Mouse (Mus musculus) heart, postnatal 4 days (tissue): ENCODE data around the gene Fn1. TPM values are rescaled to one million over a fixed set of nuclear protein-coding genes. Genes with fewer than 3 reads are reported as not detected.

Source experiments
- DNase-seq: peaks from one replicate; pipeline ENCODE4 v3.0.0; 2021
- total RNA-seq, 2 experiments: library from RNA; stranded (reverse); gene quantifications; 2 replicates each; pipeline ENCODE4 v1.2.3; 2021

Fn1 gene
- total RNA-seq, 2 experiments from 2014 or later = 515 to 516 TPM

DNA sequence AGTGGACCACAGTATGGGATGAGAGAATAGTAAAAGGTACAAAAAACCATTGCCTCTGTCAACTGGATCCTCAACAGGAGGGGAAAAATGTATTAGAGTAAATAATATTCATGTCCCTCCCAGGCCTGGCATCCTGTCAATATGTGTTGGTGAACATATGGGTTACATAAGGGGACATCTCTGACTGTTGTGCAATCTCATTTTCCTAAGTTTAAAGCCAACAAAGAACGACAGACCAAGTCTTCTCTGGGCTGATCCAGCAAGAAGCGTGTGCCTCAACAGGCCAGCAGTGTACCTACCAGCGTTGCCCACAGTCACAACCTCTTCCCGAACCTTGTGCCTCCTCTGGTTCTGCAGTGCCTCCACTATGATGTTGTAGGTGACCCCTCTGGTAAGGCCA, 57.6 kb downstream of the Fn1 start:
- DNase-seq = no peak

DNA sequence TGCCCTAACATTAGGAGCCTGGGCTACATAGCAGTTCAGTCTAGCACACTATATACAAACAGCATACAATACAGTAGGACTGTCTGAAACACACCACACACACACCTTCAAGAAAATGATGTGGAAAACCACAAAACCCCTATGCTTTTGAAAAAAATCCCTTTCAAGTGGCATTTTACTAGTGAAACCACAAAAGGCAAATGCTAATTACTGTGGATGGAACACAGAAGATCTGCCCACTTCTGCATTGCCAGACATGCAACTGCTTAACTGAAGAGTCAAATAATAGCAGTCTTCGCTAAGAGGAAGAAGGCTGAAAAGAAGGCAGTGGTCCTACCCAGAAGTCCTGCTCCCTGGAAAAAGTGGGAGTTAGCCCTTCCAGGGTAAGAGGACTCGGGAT, 58.7 kb downstream of the Fn1 start:
- DNase-seq = no peak

DNA sequence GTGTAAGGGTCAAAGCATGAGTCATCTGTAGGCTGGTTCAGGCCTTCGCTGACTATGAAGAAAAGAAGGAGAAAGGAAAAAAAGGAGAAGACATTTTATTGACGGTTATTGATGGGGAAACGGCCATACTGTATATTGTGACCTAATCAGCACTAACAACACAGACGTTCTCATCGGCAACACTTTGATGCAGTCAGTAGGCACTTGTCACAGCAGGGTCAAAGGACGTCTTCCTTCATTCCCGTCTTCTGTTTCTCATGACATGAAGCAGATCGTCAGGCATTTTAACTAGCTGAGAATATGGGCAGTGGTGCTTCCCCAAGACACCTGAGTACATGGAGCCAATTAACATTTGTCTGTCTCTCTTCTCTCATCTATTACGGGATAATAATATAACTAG, 59.8 kb downstream of the Fn1 start:
- no peak for DNase-seq

DNA sequence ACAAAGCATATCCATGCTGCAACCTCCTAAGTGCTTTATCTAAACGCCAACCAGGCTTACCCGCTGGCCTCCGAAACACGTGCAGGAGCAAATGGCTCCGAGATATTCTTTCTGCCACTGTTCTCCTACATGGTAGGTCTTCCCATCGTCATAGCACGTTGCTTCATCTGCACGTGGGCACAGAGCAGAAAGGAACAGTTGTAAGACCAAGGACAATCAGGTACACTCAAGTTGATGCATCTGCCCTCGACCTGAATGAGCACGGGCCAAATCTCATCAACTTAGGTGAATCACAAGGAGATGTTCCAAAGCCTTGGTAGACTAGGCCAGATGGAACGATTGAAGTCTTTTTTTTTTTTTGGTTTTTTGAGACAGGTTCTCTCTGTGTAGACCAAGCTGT, 63.0 kb downstream of the Fn1 start:
- no peak for DNase-seq

DNA sequence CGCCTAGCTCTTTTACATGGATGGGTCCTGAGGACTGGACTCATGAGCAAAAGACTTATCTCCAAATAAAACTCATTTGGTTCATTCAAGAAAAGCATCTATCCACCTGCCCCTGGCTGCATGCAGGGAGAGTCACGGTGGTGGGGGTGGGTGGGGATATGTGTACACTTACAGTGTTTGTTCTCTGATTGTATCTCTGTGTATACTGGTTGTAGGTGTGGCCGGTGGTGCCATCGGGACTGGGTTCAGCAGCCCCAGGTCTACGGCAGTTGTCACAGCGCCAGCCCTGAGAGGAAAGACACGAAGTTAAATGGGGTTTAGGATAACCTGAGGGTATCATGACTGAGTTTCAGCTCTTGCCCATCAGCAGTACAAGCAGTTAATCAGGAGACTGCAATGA, 66.3 kb downstream of the Fn1 start:
- no peak for DNase-seq

DNA sequence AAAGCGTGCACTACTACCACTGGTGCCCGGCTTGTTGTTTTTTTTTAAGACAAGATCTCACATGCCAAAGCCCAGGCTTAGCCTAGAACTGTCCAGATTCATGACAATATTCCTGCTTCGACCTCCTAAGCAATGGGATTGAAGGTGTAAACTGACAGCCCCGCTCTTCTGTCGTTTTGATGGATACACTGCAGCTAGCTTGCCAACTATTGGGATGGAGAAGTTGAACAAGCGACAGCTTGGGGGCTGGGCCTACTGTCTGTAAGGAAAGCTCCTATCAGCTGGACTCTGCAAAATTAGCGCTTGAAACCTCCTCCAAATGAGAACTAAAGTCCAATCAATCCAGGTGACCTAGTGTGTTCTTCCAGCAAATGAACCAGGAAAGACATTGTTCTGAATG, 69.1 kb downstream of the Fn1 start:
- DNase-seq = no peak

DNA sequence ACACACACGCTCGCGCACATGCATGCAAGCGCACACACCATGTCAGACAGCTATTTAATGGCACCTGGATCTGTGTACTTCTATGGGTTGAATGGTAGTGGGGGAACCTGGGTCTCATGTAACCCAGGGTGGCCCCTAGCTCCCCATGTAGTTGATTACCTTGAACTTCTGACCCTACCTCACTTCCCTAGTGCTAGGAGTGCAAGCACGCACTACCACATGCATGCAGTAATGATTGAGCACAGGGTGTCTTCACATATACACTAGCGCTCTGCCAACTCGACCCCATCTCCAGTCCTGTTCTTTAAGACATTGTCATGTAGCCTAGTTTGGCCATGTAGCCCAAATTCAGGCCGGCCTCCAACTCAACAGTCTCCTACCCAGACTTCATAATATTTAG, 69.7 kb downstream of the Fn1 start:
- no peak for DNase-seq

DNA sequence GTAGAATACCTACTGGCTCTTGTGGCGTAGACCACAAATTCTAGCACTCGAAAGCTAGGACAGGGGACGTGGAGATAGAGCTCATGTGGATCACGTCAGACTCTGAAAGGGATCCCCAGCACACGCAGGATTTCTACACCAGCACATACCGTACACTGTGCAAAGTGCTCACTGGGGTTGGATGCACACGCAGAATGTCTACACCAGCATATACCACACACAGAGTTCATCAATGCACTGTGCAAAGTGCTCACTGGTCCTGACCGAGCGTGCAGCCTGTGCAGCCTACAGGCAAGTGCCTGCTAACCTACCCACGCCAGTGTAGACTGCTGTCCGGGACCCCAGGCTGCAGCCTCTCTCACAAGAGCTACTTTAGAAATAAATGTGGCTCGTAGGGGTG, 72.6 kb downstream of the Fn1 start:
- no peak for DNase-seq

DNA sequence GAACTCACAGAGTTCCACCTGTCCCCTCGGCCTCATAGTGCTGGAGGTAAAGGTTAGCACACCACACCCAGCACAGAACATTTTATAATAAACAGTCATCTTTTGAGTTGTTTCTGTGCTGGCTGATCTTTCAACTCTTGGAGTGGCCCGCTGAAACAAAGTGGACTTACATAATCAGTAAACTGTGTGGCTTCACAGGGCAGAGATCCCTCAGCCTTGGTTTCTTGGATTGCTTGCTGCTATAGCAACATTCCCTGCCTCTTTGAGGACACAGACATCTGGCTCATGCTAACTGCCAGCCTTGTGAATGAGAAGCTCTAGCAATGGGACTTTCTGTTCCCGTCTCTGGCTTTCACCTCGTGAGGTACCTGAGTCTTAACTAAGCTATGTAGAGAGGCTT, 73.5 kb downstream of the Fn1 start:
- DNase-seq = no peak

DNA sequence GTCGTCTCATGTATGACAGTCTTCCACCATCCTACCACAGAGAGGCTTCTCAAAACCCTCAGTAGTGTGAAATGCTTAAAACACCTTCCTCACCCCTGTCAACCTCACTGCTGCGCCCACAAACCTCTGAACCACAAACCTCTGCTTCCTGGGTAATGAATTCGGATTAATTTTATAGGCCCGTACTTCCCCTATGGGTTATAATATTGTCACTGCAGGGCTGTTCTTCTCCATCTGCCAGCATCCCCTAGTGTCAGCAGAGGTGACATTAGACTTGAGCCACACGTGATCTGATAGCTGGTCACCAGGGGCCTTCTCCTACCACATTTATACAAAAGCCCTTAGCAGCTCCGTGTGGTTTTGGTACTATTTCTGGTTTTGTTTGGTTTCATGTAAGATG, 76.2 kb downstream of the Fn1 start:
- DNase-seq = no peak

DNA sequence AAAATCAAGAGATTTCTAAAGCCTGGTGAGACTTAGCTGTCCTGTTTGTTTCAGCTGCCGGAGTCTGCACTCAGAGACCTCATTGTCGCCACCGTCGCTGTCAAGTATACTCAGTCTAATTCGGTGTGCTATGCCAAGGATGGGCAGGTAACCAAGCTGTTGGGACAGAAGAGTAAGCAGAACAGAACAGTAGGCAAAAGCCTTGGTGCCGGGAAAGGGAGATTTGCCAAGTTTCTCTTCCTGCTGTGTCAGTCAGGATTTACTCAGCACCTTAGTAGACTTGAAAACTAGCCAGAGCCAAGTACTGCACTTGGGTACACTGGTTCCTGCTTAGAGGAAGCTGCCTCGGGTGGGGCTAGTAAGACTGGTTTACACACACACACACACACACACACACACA, 77.0 kb downstream of the Fn1 start:
- DNase-seq = no peak

DNA sequence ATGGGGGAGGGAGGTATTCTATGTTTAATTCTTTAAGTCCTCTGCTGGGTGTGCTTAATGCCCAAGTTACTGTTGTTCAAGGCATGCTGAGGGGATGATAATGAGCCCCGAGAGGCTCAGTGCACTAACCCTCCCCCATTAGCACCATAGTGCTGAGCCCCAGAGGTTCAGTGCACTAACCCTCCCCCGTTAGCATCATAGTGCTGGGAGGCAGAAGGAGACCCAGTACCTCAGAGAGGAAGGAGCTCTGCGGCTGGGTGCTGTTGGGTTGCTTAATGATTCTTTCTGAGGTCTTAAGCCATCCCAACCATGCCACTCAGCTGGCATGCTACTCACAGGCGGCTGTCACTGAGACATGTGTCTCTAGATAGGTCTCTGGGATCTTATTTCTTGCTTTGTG, 82.9 kb downstream of the Fn1 start:
- DNase-seq = no peak

DNA sequence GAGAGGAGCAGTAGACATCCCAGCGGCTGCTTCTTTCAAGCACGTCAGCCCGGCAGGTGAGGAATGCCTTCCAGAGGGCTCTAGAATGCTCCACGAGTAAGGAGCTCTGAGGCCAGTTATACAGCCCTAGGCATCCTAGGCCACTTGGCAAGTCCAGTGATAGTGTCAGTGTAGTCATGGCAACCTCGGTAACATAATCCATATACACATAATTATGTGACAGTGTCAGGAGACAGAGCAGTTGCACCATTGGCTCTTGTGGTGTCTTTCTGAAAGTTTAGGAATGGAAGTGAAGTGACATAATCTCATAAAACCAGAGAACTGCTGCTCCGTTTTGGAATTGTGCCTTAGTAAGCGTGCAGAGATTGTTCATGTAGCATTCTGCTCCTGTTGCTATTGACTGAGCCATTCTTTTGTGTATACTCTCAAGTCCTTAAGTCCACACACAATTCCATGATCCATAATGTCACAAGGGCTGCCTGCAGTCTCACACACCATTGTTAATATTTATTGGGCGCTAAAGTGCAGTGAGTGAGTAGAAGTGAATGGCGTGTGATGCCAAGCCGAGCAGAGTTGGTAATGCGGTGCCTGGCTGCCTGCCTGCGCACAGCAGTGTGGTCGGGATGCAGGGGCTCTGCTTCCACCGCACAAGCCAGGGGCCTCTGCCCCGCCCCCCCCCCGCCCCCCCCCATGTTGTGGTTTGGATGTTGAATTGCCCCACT, 85.0 kb downstream of the Fn1 start:
- DNase-seq = no peak

DNA sequence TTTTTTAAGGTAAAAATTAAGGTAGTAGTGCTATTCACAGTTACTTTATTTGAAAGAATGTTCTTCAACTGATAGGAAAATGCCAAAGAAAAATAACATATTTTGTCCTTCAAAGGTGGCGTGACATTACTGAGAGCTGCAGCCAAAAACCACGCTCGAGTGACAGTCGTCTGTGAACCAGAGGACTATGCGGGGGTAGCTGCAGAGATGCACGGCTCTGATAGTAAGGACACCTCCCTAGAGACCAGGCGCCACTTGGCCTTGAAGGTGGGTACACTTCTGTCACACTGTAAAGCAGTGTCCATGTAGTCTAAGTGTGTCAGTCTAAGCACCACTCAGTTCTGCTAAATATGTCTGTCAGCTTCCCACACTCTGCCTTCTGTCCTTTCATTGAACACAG, 88.7 kb downstream of the Fn1 start:
- no peak for DNase-seq

DNA sequence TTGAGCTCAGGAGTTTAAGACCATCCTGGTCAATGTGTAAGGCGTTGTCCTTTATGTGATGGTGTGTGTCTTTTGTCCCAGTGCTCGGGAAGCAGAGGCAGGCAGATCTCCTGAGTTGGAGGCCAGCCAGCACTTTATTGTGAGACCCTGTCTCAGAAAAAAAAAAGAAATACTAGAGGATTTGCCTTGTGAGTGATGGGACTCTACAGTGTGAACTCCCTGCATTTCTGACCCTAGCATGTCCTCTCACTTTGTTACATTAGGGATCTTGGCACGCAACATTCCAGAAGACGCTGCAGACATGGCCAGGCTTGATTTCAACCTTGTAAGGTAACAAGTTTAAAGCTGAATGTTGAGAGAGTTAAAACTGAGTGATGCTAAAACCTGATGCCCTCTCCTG, 92.4 kb downstream of the Fn1 start:
- DNase-seq = no peak

DNA sequence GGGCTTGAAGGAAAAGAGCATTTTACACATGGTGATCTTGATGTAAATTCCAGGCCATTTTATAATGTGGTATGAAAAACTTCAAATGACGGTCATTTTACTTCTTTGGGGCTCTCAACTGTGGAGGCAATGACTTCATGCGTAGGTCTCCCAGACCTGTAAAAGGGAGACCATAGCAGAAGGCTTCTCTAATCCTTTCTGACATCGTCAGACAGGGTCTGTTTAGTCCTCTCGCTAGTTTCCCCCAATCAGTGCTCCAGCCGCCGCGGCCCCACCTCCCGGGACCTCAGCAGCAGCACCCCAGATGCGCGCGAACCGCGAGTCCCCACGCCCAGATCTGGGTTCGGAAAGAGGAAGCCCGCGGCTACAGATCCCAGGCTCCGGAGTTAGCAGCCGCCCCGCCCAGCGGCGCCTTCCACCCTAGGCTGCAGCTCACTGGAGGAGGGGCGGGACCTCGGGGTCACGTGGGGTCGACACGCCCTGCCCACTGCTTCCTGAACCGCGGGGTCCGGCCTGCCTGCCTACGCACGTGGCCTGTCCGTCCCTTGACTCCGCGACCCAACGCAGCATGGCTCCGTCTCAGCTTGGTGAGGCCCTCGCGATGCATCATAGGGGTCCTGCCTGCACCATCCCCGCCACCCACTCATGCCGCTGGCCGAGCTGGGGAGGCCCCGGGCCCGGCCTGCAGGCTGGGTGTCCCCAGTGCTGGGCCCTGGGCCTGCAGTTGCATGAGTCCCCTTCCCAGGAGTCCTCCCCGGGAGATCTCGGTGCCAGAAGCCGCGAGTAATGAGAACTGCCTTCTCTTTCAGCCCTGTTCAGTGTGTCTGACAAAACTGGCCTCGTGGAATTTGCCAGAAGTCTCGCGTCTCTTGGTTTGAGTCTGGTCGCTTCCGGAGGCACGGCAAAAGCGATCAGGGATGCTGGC, 96.0 kb downstream of the Fn1 start, which contains the start of gene Atic:
TSS of gene Atic (plus strand) at position 463 of the 925 bp plus-strand sequence.
- DNase-seq = peak; percentile 93

DNA sequence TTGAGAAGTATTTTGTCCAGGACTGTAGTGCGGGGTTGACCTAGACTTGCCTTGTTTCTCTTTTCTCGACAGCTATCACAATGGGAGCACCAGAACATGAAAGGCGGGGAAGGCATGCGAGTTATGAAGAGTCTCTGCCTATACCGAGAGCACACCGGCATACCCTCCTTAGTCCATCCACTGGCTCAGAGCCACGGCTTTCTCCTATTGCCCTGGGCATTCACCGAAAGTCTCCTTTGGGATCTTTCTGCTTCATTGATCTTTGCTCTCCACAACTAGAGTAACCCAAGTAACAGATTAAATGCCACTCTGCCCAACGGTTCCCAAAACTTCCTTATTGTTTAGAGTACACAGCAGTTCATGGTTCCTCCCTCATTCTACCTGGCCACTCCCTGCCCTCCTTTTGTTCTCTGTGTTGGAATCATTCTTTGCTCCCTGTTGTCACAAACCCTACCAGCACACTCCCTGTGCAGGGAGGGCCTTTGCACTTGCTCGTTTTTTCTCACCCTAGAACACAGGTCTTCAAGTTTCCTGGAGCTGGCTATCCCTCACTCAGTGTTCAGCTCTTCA, 102.3 kb downstream of the Fn1 start:
- DNase-seq = no peak

DNA sequence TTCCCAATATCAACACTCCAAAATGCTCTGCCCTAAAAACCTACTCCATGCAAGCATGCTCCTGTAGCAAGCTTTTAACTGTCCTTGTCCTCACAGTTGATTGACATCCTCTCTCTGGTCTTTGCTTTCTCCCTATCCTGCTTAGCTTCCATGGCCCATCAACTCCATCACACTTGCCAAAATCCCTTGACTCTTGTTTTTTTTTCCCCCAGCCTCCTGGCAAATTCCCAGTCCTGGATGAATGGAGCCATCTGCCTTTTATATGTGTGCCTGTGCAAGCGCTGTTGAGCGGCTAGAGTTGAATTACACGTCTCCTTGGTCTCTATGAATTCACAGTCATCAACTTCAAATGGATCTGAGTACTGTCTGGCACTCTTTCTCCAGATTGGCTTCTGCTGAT, 112.6 kb downstream of the Fn1 start:
- peak; percentile 48 for DNase-seq

DNA sequence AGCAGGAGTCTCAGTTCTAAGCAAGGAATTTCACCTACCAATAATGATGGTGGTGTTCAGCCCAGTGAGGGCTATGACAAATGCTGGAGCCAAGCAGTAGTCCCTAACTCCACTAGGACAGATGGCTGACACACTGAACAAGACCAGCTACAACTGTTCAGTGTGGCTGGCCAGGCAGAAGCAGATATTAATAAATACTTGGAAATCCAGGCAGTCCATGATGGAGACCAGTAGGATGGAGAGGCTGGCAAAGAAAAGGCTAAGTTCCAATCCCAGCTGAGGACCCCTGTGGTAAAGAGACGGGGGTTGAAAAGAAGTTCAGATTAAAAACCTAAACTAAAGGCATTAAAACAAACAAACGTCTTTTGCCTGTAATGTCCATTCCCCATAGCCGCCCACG, 113.4 kb downstream of the Fn1 start:
- no peak for DNase-seq
